Mouse (Mus musculus): ENCODE measurements around the gene Unc5a. TPM values are rescaled to one million over a fixed set of nuclear protein-coding genes. Genes with fewer than 3 reads are reported as not detected.

Gene Unc5a
- polyA plus RNA-seq, 1 experiment, result 0.01 TPM

GRCm38 (mm10) chr13:55004646-55005045 lies 55.4 kb downstream of the Unc5a start:
- H3K4me3 ChIP-seq (ENCODE audit: insufficient read depth, poor library complexity, severe bottlenecking), result no peak overlapping the region
- no peak overlapping the region for H3ac ChIP-seq (ENCODE audit: control insufficient read depth, insufficient read length, low read depth)
- no peaks in the 10 kb centered on the region for H3K36me3 ChIP-seq (ENCODE audit: control insufficient read depth, insufficient read depth)
- TF ChIP-seq MYOD1 (IDR thresholded peaks at IDR 0.05; ENCODE audit: control insufficient read depth, insufficient read length, low read depth) (no peak), CTCF (IDR thresholded peaks at IDR 0.05; ENCODE audit: control insufficient read depth, insufficient read depth, insufficient read length) (no peak), MYOG (IDR thresholded peaks at IDR 0.05; ENCODE audit: control insufficient read depth, extremely low read depth, insufficient read length) (no peak), MAX (IDR thresholded peaks at IDR 0.05) (no peak), USF1 (IDR thresholded peaks at IDR 0.05; ENCODE audit: low read depth) (no peak), CEBPB (IDR thresholded peaks at IDR 0.05; ENCODE audit: low read depth) (no peak), FOSL1 (IDR thresholded peaks at IDR 0.05; ENCODE audit: insufficient read depth, low read length, poor library complexity, severe bottlenecking) (no peak)
- peaks cover 91% of the 10 kb centered on the region for H3K27me3 ChIP-seq (ENCODE audit: control insufficient read depth, insufficient read depth, insufficient read length)
- H3K79me3 ChIP-seq (ENCODE audit: low read depth), result no peaks in the 10 kb centered on the region
- no peaks in the 10 kb centered on the region for H3K79me2 ChIP-seq (ENCODE audit: control insufficient read depth, insufficient read depth)

- Histone ChIP-seq H3ac (ENCODE audit: control insufficient read depth, insufficient read length, low read depth) (no peak overlapping the region), H3K79me3 (ENCODE audit: low read depth) (no peaks in the 10 kb centered on the region), H3K4me3 (ENCODE audit: insufficient read depth, poor library complexity, severe bottlenecking) (no peak overlapping the region), H3K79me2 (ENCODE audit: control insufficient read depth, insufficient read depth) (no peaks in the 10 kb centered on the region), H3K36me3 (ENCODE audit: control insufficient read depth, insufficient read depth) (no peaks in the 10 kb centered on the region), H3K27me3 (ENCODE audit: control insufficient read depth, insufficient read depth, insufficient read length) (peaks cover 93% of the 10 kb centered on the region)
- TF ChIP-seq MYOG (IDR thresholded peaks at IDR 0.05; ENCODE audit: control insufficient read depth, extremely low read depth, insufficient read length) (no peak), CTCF (IDR thresholded peaks at IDR 0.05; ENCODE audit: control insufficient read depth, insufficient read depth, insufficient read length) (no peak), CEBPB (IDR thresholded peaks at IDR 0.05; ENCODE audit: low read depth) (no peak), USF1 (IDR thresholded peaks at IDR 0.05; ENCODE audit: low read depth) (no peak), FOSL1 (IDR thresholded peaks at IDR 0.05; ENCODE audit: insufficient read depth, low read length, poor library complexity, severe bottlenecking) (no peak), MYOD1 (IDR thresholded peaks at IDR 0.05; ENCODE audit: control insufficient read depth, insufficient read length, low read depth) (no peak), MAX (IDR thresholded peaks at IDR 0.05) (no peak)
These were observed 56.6 kb downstream of the Unc5a start for GRCm38 (mm10) chr13:55005691-55006414.

GRCm38 (mm10) chr13:55006415-55006742 lies 57.2 kb downstream of the Unc5a start:
- H3K79me2 ChIP-seq (ENCODE audit: control insufficient read depth, insufficient read depth), result no peaks in the 10 kb centered on the region
- no peaks in the 10 kb centered on the region for H3K79me3 ChIP-seq (ENCODE audit: low read depth)
- no peaks in the 10 kb centered on the region for H3K36me3 ChIP-seq (ENCODE audit: control insufficient read depth, insufficient read depth)
- H3K27me3 ChIP-seq (ENCODE audit: control insufficient read depth, insufficient read depth, insufficient read length), result peaks cover 93% of the 10 kb centered on the region
- TF ChIP-seq MYOD1 (IDR thresholded peaks at IDR 0.05; ENCODE audit: control insufficient read depth, insufficient read length, low read depth) (no peak), MAX (IDR thresholded peaks at IDR 0.05) (no peak), CEBPB (IDR thresholded peaks at IDR 0.05; ENCODE audit: low read depth) (no peak), MYOG (IDR thresholded peaks at IDR 0.05; ENCODE audit: control insufficient read depth, extremely low read depth, insufficient read length) (no peak), CTCF (IDR thresholded peaks at IDR 0.05; ENCODE audit: control insufficient read depth, insufficient read depth, insufficient read length) (no peak), USF1 (IDR thresholded peaks at IDR 0.05; ENCODE audit: low read depth) (no peak), FOSL1 (IDR thresholded peaks at IDR 0.05; ENCODE audit: insufficient read depth, low read length, poor library complexity, severe bottlenecking) (no peak)
- no peak overlapping the region for H3K4me3 ChIP-seq (ENCODE audit: insufficient read depth, poor library complexity, severe bottlenecking)
- H3ac ChIP-seq (ENCODE audit: control insufficient read depth, insufficient read length, low read depth), result no peak overlapping the region

- Histone ChIP-seq H3K36me3 (ENCODE audit: control insufficient read depth, insufficient read depth) (no peaks in the 10 kb centered on the region), H3K27me3 (ENCODE audit: control insufficient read depth, insufficient read depth, insufficient read length) (peaks cover 78% of the 10 kb centered on the region), H3ac (ENCODE audit: control insufficient read depth, insufficient read length, low read depth) (no peak overlapping the region), H3K79me2 (ENCODE audit: control insufficient read depth, insufficient read depth) (no peaks in the 10 kb centered on the region), H3K4me3 (ENCODE audit: insufficient read depth, poor library complexity, severe bottlenecking) (no peak overlapping the region), H3K79me3 (ENCODE audit: low read depth) (no peaks in the 10 kb centered on the region)
- TF ChIP-seq USF1 (IDR thresholded peaks at IDR 0.05; ENCODE audit: low read depth) (no peak), MAX (IDR thresholded peaks at IDR 0.05) (no peak), CEBPB (IDR thresholded peaks at IDR 0.05; ENCODE audit: low read depth) (no peak), MYOG (IDR thresholded peaks at IDR 0.05; ENCODE audit: control insufficient read depth, extremely low read depth, insufficient read length) (no peak), CTCF (IDR thresholded peaks at IDR 0.05; ENCODE audit: control insufficient read depth, insufficient read depth, insufficient read length) (no peak), MYOD1 (IDR thresholded peaks at IDR 0.05; ENCODE audit: control insufficient read depth, insufficient read length, low read depth) (no peak), FOSL1 (IDR thresholded peaks at IDR 0.05; ENCODE audit: insufficient read depth, low read length, poor library complexity, severe bottlenecking) (no peak)
These were observed 59.4 kb downstream of the Unc5a start for GRCm38 (mm10) chr13:55008589-55008988.

- Histone ChIP-seq H3K27me3 (ENCODE audit: control insufficient read depth, insufficient read depth, insufficient read length) (peaks cover 76% of the 10 kb centered on the region), H3K79me3 (ENCODE audit: low read depth) (no peaks in the 10 kb centered on the region), H3K4me3 (ENCODE audit: insufficient read depth, poor library complexity, severe bottlenecking) (no peak overlapping the region), H3K79me2 (ENCODE audit: control insufficient read depth, insufficient read depth) (no peaks in the 10 kb centered on the region), H3K36me3 (ENCODE audit: control insufficient read depth, insufficient read depth) (no peaks in the 10 kb centered on the region), H3ac (ENCODE audit: control insufficient read depth, insufficient read length, low read depth) (no peak overlapping the region)
- TF ChIP-seq MAX (IDR thresholded peaks at IDR 0.05) (no peak), CEBPB (IDR thresholded peaks at IDR 0.05; ENCODE audit: low read depth) (no peak), CTCF (IDR thresholded peaks at IDR 0.05; ENCODE audit: control insufficient read depth, insufficient read depth, insufficient read length) (no peak)
These were observed 61.9 kb downstream of the Unc5a start for GRCm38 (mm10) chr13:55011103-55011502.

All from C2C12 (cell line).